Mouse (Mus musculus) forebrain, embryonic 15.5 days (tissue): ENCODE results near the gene Cep112. TPM values are rescaled to one million over a fixed set of nuclear protein-coding genes. Genes with fewer than 3 reads are reported as not detected.
A peak's percentile ranks its signal among the peaks of the same experiment; 100 is the strongest.
"Not testable (repeated sequence)": the region's sequence is repeated elsewhere in the genome, so short reads cannot be mapped to it uniquely, and the experiment has no call there.

Source experiments
- ATAC-seq: fragments of 200-750 bp; cut with Nextera tagmentation; replicated peaks from 2 replicates; pipeline ENCODE4 v1.8.0; 2017; ENCODE audit warnings: mild to moderate bottlenecking, moderate TSS enrichment, moderate library complexity
- H3K27ac ChIP-seq: fragments of 300-500 bp; sonication (generic); replicated peaks from 2 replicates; pipeline ENCODE4 v1.5.1; 2015; ENCODE audit warnings: mild to moderate bottlenecking, inconsistent platforms
- H3K27me3 ChIP-seq: fragments of 300-500 bp; sonication (generic); 2 replicates; pipeline ENCODE4 v1.6.1; 2015; ENCODE audit warnings: inconsistent platforms
- H3K36me3 ChIP-seq: fragments of 300-500 bp; sonication (generic); 2 replicates; pipeline ENCODE4 v1.6.1; 2015; ENCODE audit warnings: mild to moderate bottlenecking, inconsistent platforms
- H3K4me1 ChIP-seq: fragments of 300-500 bp; sonication (generic); 2 replicates; pipeline ENCODE4 v1.6.1; 2015; ENCODE audit warnings: inconsistent platforms
- H3K4me2 ChIP-seq: fragments of 300-500 bp; sonication (generic); replicated peaks from 2 replicates; pipeline ENCODE4 v1.6.1; 2015; ENCODE audit warnings: mild to moderate bottlenecking, inconsistent platforms
- H3K4me3 ChIP-seq: fragments of 300-500 bp; sonication (generic); 2 replicates; pipeline ENCODE4 v1.5.1; 2015; ENCODE audit warnings: mild to moderate bottlenecking, inconsistent platforms
- H3K9ac ChIP-seq: fragments of 300-500 bp; sonication (generic); replicated peaks from 2 replicates; pipeline ENCODE4 v1.6.1; 2015; ENCODE audit warnings: mild to moderate bottlenecking, inconsistent platforms
- H3K9me3 ChIP-seq: fragments of 300-500 bp; sonication (generic); 2 replicates; pipeline ENCODE4 v1.6.1; 2016; ENCODE audit warnings: inconsistent platforms
- WGBS: fragments of 180-500 bp; shearing (Covaris S2); methylation state at CpG from one replicate; pipeline ENCODE4 v1.1.7; 2015; ENCODE audit warnings: mixed read lengths; 5-methylcytosine and 5-hydroxymethylcytosine counted together
- polyA plus RNA-seq: library from polyadenylated mRNA; unstranded; fragments of >200 nt; fragmentation: Nextera tagmentation; extraction: Ambion mirVana; gene quantifications from 2 replicates; pipeline ENCODE4 v1.2.1, GENCODE M21; 2015

Cep112 gene
- polyA plus RNA-seq, 1 experiment from 2014 or later: 17.6 TPM

DNA sequence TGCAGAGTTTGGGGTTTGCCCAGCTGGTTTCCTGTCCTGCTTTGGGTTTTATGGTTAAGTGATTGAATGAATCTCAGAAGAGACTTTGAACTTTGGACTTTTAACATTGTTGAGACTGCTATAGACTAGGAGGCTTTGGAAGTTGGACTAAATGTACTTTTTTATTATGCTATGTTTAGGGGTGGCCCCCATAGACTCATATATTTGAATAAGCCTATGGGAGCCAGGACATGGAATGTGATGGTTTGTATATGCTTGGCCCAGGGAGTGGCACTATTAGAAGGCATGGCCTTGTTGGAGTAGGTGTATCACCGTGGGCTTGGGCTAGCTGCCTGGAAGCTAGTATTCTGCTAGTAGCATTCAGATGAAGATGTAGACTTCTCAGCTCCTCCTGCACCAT is 446.3 kb downstream of the Cep112 start:
- not testable (repeated sequence) for H3K36me3 ChIP-seq, H3K27ac ChIP-seq, H3K9ac ChIP-seq, H3K27me3 ChIP-seq, ATAC-seq, H3K4me1 ChIP-seq, H3K4me3 ChIP-seq, H3K4me2 ChIP-seq, H3K9me3 ChIP-seq
- 97% methylated on average over 1 of the region's 1 CpGs for WGBS

DNA sequence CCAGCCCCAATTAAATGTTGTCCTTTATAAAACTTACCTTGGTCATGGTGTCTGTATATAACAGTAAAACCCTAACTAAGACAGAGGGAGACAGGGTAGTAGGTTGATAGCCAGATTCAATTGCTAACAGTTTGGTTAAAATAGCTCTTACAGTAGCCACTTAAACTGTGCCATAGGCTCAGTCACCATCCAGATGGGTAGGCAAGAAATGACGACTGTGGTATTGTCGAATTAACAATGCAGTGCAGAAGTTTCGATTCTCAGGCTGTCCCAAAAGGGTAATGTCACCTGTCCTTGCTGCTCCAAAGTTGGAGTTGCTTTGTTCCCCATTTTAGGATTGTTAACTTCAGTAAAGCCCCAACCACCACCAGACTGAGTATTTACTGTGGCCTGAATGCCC is 446.8 kb downstream of the Cep112 start:
- Histone ChIP-seq H3K4me3 (no peak overlapping the region), H3K27ac (no peak overlapping the region), H3K4me1 (no peaks in the 10 kb centered on the region), H3K9ac (no peak overlapping the region), H3K27me3 (no peaks in the 10 kb centered on the region), H3K9me3 (no peaks in the 10 kb centered on the region), H3K4me2 (no peak overlapping the region), H3K36me3 (no peaks in the 10 kb centered on the region)
- WGBS: 84% methylated on average over 3 of the region's 3 CpGs
- no peak for ATAC-seq

DNA sequence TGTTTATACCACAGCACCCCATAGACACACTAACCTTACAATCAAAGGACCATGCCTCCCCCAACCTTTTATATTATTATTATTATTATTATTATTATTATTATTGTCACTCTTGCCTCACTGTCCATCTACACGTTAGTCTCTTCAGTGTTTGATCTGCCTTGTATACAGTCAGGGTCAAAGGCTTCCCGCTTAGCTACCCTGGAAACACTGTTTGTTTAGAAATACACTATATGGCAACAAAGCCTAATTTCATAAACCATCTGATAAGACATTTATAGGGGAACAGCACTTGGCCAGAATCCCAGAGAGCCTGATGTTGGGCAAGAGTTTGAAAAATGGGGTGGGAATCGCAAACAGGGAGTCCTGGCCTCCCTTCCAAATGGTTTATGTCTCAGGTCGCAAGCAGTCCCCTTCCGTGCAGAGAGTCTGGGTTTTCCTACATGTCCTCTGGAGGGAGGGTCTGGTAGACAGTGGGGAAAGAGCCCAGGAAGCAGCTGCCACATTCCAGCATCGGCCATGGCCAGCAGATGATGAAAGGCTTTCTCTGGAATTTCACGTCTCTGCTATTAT is 451.7 kb downstream of the Cep112 start:
- H3K4me2 ChIP-seq: no peak overlapping the region
- H3K4me3 ChIP-seq: no peak overlapping the region
- H3K27me3 ChIP-seq: no peaks in the 10 kb centered on the region
- H3K36me3 ChIP-seq: no peaks in the 10 kb centered on the region
- no peak overlapping the region for H3K27ac ChIP-seq
- H3K4me1 ChIP-seq: no peaks in the 10 kb centered on the region
- ATAC-seq: no peak
- H3K9ac ChIP-seq: no peak overlapping the region
- no peaks in the 10 kb centered on the region for H3K9me3 ChIP-seq
- whole genome bisulfite sequencing: 88% methylated on average over 7 of the region's 7 CpGs

DNA sequence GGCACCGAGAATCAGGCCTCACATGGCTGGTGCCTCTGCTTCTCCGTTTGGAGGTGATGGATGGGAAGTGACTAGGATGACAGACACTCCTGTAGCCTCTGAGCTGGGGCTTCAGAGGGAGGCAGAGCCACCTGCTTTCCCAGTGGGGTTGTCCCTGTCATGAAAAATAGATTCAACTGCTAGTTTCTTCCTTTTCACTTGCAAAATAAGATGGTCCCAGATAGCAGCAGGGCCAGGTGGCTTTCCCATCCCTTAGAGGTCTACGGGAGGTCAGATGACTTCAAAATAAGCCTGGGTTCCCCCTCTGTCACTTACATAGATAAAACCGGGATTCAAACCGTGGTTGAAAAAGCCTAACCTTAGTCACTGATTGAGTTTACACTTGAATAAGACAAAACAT is 452.5 kb downstream of the Cep112 start:
- no peaks in the 10 kb centered on the region for H3K4me1 ChIP-seq
- no peaks in the 10 kb centered on the region for H3K27me3 ChIP-seq
- no peaks in the 10 kb centered on the region for H3K9me3 ChIP-seq
- H3K4me2 ChIP-seq: no peak overlapping the region
- no peaks in the 10 kb centered on the region for H3K36me3 ChIP-seq
- no peak overlapping the region for H3K4me3 ChIP-seq
- WGBS: 79% methylated on average over 5 of the region's 5 CpGs
- no peak for ATAC-seq
- H3K9ac ChIP-seq: no peak overlapping the region
- no peak overlapping the region for H3K27ac ChIP-seq

DNA sequence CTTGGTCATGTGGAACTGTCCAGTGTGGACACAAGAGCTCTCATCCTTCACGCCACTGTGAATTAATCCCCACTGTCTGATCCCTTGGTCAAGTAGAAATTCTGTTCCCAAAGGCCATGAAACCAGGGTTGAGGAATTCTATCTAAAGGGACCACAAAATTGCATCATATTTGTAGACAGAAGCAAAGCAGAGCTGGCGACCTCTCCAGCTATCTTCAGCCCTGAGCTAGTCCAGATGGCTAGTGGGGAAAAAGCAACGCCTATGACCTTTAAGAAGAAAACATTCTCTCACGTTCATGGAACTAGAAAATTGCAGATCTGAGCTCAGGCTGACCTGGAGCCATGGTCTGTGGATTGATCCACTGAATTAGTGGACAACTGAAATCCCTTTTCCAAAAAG is 455.6 kb downstream of the Cep112 start:
- Histone ChIP-seq H3K4me1 (no peaks in the 10 kb centered on the region), H3K9me3 (no peaks in the 10 kb centered on the region), H3K9ac (no peak overlapping the region), H3K36me3 (no peaks in the 10 kb centered on the region), H3K4me2 (no peak overlapping the region), H3K27me3 (no peaks in the 10 kb centered on the region), H3K4me3 (no peak overlapping the region), H3K27ac (no peak overlapping the region)
- 89% methylated on average over 4 of the region's 4 CpGs for WGBS
- ATAC-seq: no peak

DNA sequence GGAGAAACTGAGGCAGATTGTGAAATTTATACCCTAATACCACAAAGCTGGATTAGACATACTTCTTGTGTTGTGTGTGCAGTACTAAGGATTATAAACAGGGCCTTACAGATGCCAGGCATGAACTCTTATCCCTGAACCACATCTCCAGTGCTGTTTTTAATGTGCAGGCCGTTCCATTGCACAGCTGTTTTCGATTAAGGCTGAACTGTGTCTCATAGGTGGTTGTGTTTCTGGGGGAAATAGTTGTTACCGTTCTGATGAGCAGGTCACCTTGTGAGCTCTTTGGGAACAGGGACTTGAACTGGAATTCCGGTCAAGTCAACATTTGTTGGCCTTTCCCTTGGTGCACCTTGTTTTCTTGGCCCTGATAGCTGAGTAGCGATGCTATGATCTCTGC is 456.7 kb downstream of the Cep112 start:
- Histone ChIP-seq H3K9ac (no peak overlapping the region), H3K4me2 (no peak overlapping the region), H3K4me1 (no peaks in the 10 kb centered on the region), H3K4me3 (no peak overlapping the region), H3K27ac (no peak overlapping the region), H3K36me3 (no peaks in the 10 kb centered on the region), H3K27me3 (no peaks in the 10 kb centered on the region), H3K9me3 (no peaks in the 10 kb centered on the region)
- WGBS: 91% methylated on average over 5 of the region's 5 CpGs
- ATAC-seq: no peak

DNA sequence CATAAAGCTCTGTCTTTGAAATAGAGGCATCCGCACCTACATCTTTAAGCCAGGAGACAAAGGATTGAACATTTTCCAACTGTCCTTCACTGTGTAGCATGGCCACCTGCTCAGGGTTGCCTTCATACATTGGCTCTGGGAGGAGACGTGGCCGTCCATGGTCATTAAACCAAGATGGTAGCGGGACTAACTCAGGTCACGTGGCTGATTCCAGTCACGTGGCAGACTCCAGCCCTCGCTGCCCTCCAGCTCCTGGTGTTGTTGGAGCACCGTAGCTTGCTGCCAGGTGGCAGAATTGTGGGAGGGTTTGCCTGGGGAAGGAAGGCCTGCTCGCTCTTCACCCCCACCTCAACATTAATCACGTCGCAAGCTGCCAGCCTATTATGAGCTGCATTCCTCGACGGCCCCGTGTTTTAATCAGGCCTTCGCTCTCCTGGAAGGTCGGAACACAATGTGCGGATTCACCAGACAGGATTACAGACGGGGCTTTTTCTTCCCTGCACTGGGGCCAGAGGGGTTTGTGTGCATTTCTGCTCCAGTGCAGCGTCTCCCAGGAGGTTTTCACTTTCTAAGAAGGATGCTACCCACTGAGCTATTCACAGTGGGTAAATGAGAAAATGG is 460.4 kb downstream of the Cep112 start:
- H3K9me3 ChIP-seq: no peaks in the 10 kb centered on the region
- H3K4me2 ChIP-seq: no peak overlapping the region
- ATAC-seq: no peak
- WGBS: 16% methylated on average over 19 of the region's 19 CpGs
- H3K27ac ChIP-seq: no peak overlapping the region
- H3K4me3 ChIP-seq: no peak overlapping the region
- H3K27me3 ChIP-seq: no peaks in the 10 kb centered on the region
- no peak overlapping the region for H3K9ac ChIP-seq
- H3K36me3 ChIP-seq: no peaks in the 10 kb centered on the region
- H3K4me1 ChIP-seq: peaks cover 3% of the 10 kb centered on the region; the same call in 1 of the 2 replicates

DNA sequence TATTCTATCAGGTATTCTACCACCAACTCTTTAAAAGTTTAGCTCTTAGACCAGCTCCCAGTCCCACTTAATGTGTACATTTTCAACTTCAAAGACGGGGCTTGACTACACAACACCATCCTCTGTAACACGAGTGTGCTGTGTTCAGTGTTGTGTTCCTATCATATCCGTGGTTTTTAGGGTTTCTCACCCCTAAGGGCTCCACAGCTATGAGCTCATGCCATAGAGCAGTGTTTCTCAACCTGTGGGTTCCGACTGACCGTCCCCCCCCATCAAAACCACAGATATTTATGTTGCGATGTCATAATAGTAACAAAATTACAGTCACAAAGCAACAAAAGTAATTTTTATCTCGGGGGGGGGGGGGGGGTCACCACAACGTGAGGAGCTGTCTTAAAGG is 461.1 kb downstream of the Cep112 start:
- Histone ChIP-seq H3K9me3 (no peaks in the 10 kb centered on the region), H3K4me3 (no peak overlapping the region), H3K27me3 (no peaks in the 10 kb centered on the region), H3K4me1 (peaks cover 8% of the 10 kb centered on the region), H3K27ac (no peak overlapping the region), H3K36me3 (no peaks in the 10 kb centered on the region), H3K4me2 (no peak overlapping the region), H3K9ac (no peak overlapping the region)
- ATAC-seq: no peak
- WGBS: 56% methylated on average over 8 of the region's 8 CpGs

DNA sequence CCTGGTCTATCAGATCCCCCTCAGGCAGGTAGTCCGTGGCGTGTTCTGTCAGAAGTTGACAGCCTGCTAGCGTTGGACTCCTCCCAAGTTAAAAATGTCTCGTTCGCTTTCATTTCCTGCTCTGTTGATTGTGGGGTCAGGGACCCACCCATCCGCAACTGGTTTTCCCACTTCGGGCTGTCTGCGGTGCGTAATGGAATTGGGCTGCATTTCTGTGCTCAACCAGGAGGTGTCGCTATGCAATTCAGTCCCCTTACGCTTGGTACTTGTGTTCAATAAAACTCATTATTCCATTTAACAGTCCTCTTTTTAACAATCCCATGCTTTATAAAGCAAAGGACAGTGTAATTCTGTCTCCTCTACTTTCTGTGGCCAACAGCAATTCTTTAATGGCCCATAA is 464.1 kb downstream of the Cep112 start:
- WGBS: 55% methylated on average over 11 of the region's 11 CpGs
- no peak overlapping the region for H3K4me2 ChIP-seq
- H3K27me3 ChIP-seq: no peaks in the 10 kb centered on the region; the same call in 1 of the 2 replicates
- no peaks in the 10 kb centered on the region for H3K36me3 ChIP-seq
- no peak overlapping the region for H3K27ac ChIP-seq
- ATAC-seq: no peak
- no peaks in the 10 kb centered on the region for H3K9me3 ChIP-seq
- peaks cover 21% of the 10 kb centered on the region for H3K4me1 ChIP-seq
- no peak overlapping the region for H3K9ac ChIP-seq
- no peak overlapping the region for H3K4me3 ChIP-seq

DNA sequence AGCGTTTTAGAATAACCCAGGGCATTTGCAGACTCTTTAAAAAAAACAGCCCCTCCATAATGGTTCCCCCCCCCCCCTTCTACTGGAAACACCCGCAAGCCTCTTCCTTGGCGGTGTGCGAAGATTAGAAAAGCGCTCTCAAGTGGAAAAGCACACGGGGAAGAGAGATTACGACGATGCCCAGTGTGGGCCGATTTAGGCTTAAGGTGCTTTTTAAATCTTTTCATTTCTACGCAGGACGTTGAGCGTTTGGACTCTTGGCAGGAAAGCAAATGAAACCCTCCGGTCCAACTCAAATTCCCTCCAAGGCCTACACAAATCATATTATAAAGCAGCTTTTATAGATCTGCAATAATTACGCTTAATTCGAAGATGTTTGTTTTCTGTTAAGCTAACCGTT is 465.6 kb downstream of the Cep112 start:
- Histone ChIP-seq H3K4me2 (peak overlapping the region; percentile 59), H3K4me1 (peaks cover 21% of the 10 kb centered on the region), H3K9ac (peak overlapping the region; percentile 34), H3K27me3 (no peaks in the 10 kb centered on the region; the same call in 1 of the 2 replicates), H3K36me3 (no peaks in the 10 kb centered on the region), H3K9me3 (no peaks in the 10 kb centered on the region), H3K27ac (0 out of 2 replicates have a peak overlapping the region, but pooled peaks have one; percentile 16), H3K4me3 (peak overlapping the region; percentile 37)
- WGBS: 5% methylated on average over 16 of the region's 16 CpGs
- no peak; the same call in 1 of the 2 replicates for ATAC-seq

DNA sequence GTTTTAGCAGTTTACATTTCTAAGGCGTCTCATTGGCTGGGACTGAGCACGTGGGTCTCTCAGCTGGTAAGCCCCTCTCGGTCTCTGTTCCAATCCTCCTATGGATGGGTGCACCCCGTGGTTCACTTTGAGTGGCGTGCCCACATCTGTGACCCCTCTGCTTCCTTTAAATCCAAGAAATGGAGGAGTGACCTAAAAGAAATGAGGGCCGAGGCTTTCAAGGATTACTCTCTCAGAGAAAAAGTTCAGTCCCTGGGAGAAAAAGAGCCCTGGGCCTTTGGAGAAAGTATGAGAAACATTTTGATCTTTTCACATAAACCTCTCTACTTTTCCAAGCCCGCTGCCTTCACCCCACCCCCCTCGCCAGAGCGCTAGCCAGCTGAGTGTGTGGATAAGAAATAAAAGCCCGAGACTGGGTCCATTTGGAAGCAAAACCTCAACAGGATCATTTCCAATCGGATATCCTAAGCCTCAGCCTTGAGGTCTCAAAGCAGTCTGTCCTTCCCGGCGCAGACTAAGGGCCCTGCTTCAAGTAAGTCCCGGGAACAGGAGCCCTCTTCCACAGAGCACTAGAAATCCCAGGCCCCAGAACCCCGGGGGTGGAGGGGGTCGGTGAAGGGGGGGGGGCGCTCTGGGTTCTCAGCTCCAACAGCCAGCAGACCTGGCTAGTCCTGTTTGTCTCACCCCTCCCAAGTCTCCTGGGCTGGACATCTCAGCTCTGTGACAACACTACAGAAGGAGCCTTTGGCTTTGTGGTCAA is 466.3 kb downstream of the Cep112 start:
- peak overlapping the region; percentile 31 for H3K9ac ChIP-seq

DNA sequence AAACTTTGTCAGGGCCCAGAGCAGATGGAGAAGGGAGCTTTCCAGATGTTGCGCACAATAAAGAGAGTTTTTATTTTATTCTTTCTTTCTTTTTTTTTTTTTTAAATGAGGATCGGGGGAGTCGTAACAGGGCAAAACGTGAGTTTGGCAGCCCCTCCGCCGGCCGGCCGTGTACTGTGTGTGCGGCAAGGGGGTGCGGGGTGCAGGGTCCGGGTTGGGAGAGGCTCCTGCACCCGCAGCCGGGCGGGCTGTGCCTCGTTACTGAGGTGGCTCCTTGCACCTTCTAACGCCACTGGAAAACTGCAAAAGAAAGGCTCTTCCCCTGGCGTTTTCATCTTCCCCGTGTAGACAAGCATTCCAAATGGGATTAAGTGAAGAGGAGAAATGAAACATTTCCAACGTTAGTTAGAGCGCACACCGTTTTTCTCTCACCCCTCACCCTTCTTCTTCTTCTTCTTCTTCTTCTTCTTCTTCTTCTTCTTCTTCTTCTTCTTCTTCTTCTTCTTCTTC is 466.9 kb downstream of the Cep112 start:
- Histone ChIP-seq H3K27me3 (no peaks in the 10 kb centered on the region; the same call in 1 of the 2 replicates), H3K4me2 (peak overlapping the region; percentile 59), H3K9ac (no peak overlapping the region), H3K4me3 (peak overlapping the region; percentile 37), H3K9me3 (no peaks in the 10 kb centered on the region), H3K36me3 (no peaks in the 10 kb centered on the region), H3K27ac (peak overlapping the region; percentile 74; the same call in 1 of the 2 replicates), H3K4me1 (peaks cover 21% of the 10 kb centered on the region)
- 3% methylated on average over 21 of the region's 21 CpGs for WGBS
- no peak for ATAC-seq

More for the DNA sequence above, 466.3 kb downstream of the Cep112 start:
- ATAC-seq: peak; percentile 93
- 1% methylated on average over 17 of the region's 17 CpGs for WGBS
- no peaks in the 10 kb centered on the region for H3K9me3 ChIP-seq
- peak overlapping the region; percentile 59 for H3K4me2 ChIP-seq
- no peaks in the 10 kb centered on the region; the same call in 1 of the 2 replicates for H3K27me3 ChIP-seq
- H3K4me3 ChIP-seq: peak overlapping the region; percentile 37
- peak overlapping the region; percentile 74 for H3K27ac ChIP-seq
- peaks cover 21% of the 10 kb centered on the region for H3K4me1 ChIP-seq
- H3K36me3 ChIP-seq: no peaks in the 10 kb centered on the region
